Mouse (Mus musculus) T-cell, adult 2 months (primary cell): ENCODE results near the gene Slc9a3.

Source experiments
- DNase-seq: peaks from one replicate; pipeline ENCODE4 v3.0.0; 2022; ENCODE audit warnings: low spot score

The Slc9a3 gene

DNA sequence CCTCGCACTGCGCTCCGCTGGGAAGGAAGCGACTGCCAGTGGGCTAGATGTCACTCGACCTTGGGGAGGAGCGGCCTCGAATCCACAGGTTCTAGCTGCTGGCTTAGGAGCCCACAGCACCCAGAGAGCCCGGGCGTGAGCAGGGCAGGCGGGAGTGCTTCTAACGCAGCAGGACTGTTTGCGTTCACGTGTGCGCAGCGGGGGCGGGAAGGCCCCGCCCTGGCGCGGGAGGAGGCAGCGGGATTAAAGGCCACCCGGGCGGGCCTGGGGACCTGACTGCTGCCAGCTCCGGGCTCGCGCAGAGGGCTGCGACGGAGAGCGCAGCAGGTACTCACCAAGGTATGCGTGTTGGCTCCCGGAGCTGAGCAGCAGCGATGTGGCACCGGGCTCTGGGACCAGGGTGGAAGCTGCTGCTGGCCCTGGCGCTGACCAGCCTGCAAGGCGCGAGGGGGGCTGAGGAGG is at the start of gene Slc9a3:
TSS of gene Slc9a3 (plus strand) at position 317 of the 462 bp plus-strand sequence.
- no peak for DNase-seq

DNA sequence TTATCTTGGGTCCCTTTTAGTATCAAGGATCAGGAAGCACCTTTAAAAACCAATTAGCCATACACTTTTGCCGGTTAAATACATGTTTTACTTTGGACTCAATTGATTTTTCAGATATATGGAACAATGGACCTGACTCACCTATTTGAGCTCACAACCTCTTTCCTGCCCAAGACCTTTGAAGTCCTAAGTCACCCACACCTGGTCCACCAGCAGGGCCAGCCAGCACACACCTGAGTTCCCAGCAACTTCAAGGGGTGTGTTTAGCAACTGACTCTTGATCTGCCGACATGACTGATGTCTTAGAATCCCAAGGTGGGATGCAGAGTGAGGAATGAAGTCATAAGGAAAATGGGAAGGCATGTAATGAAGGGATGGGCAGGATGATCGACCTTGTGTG is 49.5 kb upstream of the Slc9a3 start:
- DNase-seq, result no peak

DNA sequence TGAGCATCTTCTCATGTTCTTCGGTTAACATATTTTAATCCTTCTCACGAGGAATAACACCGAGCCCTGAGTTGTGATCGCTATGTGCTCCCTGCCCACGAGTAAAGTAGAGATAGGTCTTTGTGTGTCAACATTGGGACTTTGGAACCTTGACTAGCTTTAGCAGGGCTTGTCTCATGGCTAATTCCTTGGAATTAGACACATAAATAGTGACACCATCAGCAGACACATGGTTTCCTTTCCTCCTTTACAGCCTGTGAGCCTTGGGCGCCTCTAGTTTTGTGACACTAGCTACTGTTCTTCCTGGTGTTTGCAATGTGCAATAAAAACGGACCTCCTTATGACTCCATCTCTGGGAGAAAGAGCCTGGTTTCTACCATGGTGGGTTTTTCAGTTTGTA is 47.9 kb upstream of the Slc9a3 start:
- DNase-seq, result no peak

DNA sequence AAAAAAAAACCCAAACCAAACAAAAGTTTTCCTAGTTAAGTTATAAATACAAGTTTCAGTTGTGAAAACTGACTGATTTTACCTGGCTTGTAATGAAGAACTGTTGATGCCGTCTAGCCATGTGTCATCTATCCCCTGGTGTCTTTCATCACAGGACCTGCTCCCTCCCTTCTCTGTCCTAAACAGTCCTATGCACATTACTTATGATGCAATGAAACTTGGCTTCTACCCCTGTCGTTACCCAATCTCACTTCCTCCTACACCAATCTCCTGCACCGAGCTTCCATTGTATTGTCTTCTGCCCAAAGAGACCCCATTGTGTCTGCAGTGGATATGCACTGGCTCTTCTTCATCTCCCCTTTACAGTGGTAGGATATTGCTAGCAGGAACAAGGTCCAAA is 31.0 kb upstream of the Slc9a3 start:
- DNase-seq, result no peak

DNA sequence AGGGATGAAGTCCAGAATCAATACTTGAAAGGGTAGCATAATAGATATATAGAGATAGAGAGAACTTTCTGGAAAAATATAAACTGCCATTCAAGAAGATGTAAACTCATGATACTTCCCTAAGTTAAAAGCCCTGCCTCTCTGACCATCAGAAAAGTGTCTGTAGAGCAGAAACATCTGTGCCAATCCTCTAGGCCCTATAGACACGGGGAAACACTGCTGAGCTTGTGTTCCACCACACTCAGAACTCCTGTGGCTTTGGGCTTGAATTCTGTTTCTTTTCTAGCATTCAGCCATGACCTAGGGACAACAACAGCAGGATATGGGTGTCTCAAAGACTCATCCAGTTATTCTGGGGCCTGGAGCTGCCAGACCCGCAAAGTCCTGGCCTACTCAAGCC is 25.3 kb upstream of the Slc9a3 start:
- no peak for DNase-seq

DNA sequence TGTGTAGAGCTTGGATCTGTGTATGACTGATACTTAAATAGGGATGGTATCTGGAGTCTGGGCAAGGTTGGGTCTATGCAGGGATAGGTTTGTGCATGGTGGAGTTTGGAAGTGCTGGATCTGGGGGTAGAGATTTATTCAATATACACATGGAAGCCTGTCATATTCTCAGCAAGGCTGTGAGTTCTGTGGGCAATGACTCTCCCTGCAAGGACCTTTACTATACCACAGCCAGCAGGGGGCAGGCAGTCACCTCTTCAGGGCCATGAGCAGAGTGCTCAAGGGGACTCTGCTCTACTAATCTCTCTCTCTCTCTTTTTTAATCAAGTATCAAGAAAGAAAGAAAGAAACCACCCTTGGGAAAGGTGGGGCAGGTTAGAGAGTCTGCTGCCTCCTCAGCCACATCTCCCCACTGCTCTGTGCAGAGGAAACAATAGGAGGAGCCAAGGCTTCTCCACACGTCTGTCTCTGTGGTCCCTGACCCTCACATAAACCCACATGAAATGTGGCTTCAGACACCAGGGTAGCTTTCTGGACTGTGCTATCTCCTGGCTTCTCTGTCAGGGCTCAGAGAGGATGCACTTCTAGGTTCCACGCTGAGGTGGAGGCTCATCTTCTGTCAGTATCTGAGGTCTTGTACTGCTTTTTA is 24.4 kb upstream of the Slc9a3 start:
- peak; percentile 22 for DNase-seq

DNA sequence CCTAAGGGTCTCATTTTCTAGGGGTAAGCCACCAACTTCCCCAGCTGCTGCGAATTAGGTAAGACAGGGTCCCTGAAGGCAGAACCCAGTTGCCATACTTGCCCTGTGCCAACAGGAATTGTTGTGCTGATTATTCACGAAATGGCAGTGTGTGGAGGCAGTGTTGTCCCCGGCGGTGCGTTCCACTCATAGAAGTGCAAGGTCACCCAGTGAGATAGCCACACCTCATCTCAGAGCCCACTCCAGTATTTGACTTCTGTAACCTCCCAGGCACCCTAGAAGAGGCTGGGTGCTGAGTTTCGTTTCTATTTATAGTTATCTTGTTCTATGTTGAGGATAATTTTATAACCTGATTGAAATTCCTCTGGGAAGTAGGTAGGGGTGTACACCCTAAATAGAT is 22.3 kb upstream of the Slc9a3 start:
- DNase-seq, result no peak

DNA sequence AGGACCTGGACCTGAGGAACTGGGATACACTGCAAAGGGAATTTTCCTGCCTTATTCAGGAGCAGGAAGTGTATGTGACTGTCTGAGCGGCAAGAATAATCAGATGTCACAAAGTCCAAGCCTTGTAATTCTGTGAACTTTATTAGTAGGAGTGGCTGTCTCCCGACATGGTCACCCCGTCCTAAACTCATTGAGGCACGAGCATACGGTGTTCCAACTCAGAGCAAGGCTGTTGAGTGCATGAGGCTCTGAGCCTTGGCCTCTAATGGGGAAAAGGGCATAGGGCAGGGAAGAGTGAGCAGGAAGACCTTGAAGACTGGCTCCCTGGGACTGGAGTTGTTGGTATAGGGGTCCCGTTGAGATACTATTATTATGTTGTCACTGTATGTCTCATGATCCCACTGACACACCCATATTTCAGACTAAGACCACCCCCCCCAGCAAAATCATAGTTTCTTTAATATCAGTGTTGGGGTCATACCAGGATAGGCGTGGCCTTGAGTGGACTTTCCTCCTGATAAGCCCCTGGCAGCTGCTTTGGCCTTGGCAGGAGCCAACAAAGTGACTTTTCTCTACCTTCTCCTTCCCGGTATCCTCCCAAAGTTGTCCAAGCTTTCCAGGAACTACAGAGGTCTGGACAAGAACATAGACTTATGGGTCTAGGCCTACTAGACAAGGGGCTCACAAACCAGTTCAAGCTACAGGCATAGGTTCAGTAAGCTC is 19.0 kb upstream of the Slc9a3 start:
- no peak for DNase-seq

DNA sequence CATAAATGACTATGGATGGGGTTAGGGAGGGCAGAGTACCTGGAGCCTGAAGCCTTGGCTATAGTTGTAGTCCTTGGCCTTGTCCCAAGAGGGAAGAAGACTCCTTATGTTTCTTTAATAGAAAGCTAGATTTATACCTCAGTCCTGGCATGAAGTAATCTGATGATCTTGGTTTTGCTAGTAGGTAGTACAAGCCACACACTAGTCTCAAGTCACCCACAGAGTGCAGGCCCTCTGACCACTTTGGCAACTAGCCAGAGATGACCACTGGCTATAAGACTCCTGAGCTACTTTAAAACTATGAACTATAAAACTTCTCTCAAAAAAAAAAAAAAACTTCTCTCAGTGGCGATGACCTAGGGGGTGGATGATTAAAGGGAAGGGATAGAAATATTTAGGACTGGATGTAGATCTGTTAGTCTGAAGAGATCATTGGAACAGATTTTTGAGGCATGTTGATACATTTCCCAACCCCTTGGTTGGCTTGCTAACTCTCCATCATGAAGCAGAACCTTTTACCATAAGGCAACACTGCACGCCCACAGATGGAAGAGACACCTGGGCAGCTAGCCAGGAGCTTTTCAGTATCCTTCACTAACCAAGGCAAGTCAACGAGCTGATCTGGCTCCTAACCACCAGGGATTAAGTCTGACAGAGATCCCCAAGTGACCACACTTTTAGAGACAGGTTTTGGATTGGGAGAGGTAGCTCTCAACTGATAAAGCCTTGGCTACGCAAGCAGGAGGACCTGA is 18.2 kb upstream of the Slc9a3 start:
- no peak for DNase-seq

DNA sequence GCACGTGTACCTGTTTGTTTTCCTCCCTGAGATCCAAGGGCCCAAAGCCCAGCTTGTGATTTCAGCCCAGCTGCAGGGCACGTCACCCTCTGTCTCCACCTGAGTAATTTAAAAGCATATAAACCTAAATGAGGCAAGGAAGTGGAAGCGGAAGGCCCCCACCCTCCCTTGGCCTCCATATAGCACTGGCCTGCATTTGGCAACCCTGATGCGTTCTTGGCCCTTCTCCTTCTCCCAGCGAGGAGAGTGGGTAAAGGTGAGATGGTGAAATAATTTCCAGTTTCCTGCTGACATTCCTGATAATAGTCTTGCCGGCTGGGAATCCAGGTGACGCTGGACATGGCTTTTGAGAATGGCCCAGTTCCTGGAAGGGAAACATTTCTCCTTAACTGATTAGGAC is 16.8 kb upstream of the Slc9a3 start:
- DNase-seq, result no peak

DNA sequence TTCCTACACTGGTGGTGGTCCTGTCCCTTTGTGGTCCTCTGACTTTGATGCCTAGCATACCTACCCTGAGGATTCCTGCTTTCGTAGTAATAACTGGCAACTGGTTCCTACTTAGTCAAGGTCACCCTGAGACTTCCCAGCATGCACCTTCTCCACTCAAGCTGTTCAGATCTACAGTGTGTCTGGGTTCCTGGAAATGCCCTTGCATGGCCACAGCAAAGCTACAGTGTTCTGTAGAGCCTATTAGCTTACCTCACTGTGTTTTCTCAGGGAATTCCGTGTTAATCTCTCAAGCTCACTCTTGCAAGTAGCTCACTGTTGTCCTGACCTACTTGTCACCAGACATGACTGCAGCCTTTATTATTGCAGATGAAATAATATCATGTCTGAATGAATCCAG is 13.8 kb upstream of the Slc9a3 start:
- no peak for DNase-seq

DNA sequence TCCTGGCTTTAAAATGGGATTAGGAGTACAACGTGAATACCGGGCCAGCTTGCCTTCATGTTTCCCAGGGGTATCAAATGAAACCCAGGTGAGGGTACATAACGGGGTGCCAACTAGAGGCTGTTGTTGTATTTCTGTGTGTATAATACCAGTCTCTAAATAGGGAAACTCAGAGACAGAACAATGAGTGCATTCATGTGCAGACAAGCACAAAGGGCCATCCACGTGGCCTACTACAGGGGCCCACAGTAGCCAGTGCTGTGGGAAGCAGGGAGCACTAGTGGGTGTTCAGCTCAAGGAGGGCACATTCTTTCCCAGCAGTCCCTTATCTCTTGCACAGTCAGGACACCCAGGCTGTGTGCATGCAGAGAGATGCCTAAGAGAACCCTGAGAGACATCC is 8.7 kb upstream of the Slc9a3 start:
- no peak for DNase-seq

DNA sequence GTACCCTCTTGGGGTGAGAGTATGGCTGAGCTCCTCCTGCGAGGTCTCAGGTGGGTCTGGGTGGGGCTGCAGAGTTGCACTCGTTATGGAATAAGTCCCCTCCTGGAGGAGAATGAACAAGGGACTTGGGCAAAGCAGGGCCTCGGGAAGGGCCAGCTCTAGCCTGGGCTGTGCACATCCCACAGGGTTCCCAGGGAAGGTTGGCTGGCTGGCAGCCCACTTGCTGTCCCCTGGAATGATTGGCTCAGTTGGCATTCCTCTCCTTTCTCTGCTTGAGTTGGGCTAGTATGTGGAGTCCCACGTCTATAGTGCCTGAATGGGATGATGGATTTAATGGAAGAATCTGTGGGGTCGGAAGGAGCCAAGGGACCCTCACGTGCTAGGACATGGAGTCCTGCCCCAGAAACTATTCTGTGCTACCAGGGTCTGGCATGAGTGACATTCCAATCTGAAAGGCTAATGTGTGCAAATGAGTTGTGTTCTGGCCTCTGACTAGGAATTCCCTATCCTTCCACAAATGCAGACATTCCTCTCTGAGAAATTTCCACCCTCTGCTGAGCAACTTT is 7.5 kb upstream of the Slc9a3 start:
- no peak for DNase-seq

DNA sequence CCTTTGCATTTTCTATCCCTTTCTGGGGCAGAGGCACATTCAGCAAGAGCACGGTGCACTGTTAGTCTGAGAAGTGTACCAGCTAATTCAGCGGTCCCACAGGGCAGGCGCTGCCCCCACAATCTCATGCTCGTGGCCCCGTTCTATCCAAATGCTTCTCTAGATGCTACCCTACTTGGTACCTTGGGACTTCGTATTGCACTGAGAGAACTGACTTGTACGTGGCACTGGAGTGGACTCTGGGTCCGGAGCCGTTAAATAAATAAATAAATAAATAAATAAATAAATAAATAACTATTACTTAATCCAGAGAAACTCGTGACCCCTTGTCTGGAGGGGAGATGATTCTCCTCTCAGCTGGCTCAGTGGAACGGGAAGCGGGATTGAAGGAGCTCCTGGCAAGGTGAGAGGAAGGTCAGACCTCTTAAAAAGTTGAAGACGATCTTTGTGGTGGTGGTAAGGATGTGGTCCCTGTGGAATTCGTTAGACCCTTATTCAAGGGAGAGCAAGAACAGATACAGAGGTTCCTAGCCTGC is 606 bp downstream of the Slc9a3 start:
- DNase-seq, result no peak

DNA sequence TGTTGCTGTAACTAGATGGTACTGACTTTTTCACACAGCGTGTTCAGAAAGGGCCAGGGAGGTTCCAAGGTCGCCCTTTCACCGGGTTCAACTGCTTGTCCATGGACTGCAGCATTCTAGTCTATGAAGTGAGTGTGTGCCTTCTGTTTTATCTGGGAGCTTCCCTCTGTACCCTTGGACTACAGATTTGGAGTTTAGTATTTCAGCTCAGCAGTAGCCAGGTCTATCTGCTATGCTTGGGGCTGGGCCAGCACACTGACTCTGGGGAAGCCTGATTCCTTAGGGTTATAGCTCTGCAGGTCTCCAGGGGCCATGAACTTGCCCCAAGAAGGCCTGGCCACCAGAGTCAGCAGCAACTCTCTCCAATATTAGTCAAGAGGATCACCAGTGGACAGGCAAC is 1.4 kb downstream of the Slc9a3 start:
- no peak for DNase-seq

DNA sequence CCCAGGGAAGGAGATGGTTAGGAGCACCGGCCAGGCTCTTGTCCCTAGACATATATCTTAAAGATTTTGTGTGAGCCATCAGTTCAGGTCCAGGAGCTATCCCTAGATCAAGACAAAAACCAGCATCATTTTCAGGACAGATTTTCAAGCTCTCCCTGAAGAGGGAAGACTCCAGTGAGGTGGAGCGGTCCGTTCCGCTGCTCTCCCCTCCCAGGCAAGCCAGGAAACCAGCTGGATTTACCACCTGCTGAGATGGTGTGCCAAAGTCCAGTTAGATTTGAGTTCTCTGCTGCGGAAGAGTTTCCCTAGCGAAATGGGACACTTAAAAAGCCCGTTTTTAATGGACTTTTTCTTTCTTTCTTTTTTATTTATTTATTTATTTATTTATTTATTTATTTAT is 6.3 kb downstream of the Slc9a3 start:
- no peak for DNase-seq

DNA sequence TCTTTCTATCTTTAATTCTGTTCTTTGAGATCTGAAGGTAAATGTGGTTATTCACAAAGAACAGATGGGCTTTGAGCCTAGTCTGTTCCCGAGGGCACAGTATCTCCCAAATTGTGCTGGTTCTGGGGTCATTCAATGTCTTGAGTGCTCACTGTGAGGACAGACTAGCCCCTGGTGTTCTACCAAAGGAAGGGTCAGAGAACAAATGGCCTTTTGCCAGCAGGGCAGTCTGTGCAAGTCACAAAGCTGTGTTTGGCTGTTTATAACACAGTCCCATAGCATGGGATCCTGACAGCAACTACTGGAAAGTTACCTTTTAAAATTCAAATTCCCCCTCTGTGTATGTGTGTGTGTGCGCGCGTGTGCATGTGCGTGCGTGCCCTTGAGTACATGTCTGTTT is 8.7 kb downstream of the Slc9a3 start:
- no peak for DNase-seq

DNA sequence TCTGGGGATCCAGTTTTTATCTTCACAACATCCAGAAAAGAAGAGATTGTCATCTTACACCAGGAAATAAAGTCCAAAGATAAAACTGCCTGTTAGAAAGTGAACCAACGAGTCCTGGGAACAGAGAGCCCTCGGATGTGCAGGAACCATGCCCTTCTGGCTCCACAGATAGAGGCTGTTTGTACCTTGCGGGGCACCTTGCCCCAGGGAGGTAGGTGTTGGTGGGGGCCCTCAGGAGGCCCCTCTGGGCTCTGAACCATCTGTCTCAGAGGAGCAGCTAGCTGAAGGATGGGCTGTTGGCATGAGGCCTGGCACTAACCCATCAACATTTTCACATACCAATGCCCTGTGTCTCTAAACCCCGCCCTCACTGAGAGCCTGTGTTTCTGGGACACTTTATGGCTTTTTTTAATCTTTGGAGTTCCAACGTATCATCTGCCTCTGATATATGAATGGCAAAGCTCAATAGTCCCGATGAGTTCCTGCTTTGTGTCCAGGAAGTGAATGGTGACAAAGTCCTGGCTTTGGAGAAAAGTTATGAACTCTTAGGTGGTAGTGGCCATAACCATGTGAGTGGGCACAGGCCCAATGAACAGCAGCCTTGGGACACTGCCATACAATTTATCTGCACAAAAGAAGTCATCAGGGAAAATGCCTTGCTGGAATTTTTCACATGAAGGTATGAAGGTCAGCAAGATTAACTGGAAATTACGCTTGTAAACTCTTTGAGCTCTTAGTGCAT is 17.8 kb downstream of the Slc9a3 start:
- DNase-seq, result no peak

DNA sequence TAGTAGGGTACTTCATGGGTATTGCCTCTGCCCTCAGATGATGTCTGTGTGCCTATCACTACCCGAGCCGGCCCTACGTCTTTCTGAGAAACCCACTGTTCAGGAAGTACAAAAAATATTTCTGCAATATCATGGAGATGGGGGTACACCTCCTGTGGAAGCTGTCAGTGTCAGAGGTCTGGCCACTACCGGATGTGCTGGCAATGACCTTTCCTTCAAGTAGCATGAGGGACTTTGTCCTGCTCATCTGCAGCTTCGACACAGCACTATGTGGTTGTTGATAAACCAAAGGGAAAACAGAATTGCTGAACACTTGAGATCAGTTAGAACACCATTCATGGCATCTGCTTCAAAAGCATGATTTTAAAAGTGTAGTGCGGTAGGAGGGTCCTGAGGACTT is 19.5 kb downstream of the Slc9a3 start:
- no peak for DNase-seq

DNA sequence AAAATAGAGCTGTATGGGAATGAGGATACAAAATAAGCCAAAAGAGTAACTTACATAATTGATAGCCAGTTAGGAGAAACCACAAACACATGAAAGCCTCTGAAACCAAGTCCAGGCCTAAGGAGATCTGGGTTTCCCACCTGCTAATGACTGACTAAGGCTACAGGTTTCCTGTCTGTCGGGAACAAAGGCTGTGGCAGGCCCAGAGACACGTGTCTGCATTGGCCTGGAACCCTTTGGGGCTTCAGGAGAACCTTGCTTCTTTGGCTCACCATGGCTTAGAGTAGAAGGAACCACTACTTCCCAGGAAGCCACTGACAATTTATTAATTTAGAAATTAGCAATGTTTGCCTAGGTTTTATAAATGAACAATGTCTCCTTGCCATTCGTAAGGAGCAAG is 22.0 kb downstream of the Slc9a3 start:
- DNase-seq, result no peak

DNA sequence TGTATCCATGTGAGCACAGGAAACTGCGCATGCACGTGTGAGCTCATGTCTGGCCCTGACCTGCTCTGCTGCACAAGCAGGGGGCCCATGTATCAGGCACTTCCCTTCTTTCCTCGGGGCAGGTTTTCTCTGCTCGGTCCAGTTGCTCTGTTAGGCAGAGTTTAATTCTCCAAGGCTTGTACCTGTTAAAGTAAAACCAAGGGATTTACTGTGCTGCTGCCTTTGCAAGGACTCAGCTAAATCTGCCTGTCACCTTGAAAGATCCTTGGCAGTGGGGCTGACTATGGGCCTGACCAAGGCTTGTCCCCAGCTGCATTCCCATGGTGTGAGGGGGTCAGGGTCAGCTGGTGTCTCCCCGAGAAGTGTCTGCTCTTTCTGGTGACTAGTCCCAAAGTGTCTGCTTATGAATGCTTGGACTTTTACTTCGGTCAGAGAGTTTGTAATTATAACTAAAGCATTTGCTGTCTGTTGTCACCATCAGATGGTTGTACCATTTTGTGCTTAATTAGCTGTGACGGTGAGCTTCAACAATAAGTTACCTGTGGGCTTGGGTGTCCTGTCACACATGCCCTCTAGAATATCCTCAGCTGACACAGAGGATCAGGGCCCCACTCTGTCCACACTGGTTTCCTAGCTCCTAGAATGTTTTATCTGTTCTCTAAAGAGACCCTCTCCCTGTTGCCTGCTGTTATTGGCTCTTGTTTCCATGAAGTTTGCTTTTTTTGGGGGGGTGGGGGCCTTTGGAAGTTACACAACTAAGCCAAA is 23.0 kb downstream of the Slc9a3 start:
- no peak for DNase-seq
